Mouse (Mus musculus) left cerebral cortex, adult 8-10 months (tissue): ENCODE data around the gene Olfr1360. TPM values are rescaled to one million over a fixed set of nuclear protein-coding genes. Genes with fewer than 3 reads are reported as not detected.
"Not testable (repeated sequence)": the region's sequence is repeated elsewhere in the genome, so short reads cannot be mapped to it uniquely, and the experiment has no call there.

Source experiments
- DNase-seq, 2 experiments: peaks; one replicate each; pipeline ENCODE4 v3.0.0; 2022; ENCODE audit warnings: low spot score in 2 of 2
- total RNA-seq, 4 experiments: library from RNA; stranded (reverse); gene quantifications; 2 replicates each; pipeline ENCODE4 v1.2.4; 2022

The Olfr1360 gene
- total RNA-seq: not detected

DNA sequence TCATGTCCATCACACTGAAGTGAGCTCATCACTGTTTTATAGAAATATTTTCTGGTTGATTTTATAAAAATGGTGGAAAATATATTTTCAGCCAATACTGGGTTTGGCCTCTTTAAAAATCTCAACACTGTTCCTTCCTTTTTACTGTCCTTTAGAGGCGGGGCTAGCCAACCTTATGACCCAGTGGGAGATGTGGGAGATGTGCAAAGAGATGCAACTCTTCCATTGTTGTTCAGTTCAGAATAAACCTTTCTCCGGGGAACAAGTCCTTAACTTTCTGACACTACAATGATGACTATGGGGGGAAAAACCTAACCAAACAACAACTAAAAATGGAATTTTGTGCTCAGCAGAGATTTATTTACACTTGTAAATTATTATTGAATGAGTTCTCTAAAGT, at the start of gene Olfr1360:
Gene Olfr1360, minus strand, starts transcription at position 101 of the 400 bp plus-strand sequence.
- no peak for DNase-seq

GRCm38 (mm10) chr13:21722993-21723836, 46.0 kb upstream of the Olfr1360 start:
- DNase-seq: no peak

DNA sequence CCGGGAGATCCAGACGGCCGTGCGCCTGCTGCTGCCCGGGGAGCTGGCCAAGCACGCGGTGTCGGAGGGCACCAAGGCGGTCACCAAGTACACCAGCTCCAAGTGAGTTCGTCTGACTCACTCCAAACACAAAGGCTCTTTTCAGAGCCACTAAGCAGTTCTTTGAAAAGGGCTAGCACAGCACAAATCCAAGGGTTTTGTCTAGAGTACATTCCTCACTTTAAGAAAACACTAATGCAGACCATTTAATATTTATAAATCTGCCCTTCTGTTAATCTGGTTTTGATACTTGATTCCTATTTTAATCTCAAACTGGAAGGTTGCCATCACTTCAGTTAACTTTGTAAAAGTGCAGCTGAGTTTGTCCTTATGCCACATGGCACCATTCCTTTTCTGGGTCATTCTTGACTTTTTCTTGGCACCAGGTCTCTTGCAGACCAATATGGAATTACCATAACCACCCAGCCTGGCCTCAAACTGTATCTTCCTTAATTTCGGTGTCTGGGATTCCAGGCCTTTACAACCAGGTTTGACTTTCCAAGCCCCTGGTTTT, 45.2 kb upstream of the Olfr1360 start:
- DNase-seq: no peak

DNA sequence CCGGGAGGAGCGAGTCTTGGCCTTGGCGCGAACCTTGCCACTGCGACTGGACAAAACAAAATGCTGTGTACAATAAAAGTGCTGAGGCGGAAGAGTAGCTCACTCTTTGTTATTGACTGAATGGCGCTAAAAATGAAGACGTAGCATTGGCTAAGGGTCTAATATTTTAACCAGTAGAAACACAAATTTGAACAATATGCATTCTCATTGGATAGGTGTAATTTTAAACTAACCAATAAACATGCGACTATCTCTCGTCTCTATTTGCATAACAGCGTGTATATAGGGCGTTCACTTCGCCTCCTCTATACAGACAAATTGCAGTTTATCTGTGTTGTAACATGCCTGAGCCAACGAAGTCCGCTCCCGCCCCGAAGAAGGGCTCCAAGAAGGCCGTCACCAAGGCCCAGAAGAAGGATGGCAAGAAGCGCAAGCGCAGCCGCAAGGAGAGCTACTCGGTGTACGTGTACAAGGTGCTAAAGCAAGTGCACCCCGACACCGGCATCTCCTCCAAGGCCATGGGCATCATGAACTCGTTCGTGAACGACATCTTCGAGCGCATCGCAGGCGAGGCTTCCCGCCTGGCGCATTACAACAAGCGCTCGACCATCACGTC, 44.7 kb upstream of the Olfr1360 start, which contains the start of gene Hist1h2bm:
Gene Hist1h2bm, plus strand, starts transcription at position 288 of the 616 bp plus-strand sequence.
- peak; percentile 53 to 58 for DNase-seq

DNA sequence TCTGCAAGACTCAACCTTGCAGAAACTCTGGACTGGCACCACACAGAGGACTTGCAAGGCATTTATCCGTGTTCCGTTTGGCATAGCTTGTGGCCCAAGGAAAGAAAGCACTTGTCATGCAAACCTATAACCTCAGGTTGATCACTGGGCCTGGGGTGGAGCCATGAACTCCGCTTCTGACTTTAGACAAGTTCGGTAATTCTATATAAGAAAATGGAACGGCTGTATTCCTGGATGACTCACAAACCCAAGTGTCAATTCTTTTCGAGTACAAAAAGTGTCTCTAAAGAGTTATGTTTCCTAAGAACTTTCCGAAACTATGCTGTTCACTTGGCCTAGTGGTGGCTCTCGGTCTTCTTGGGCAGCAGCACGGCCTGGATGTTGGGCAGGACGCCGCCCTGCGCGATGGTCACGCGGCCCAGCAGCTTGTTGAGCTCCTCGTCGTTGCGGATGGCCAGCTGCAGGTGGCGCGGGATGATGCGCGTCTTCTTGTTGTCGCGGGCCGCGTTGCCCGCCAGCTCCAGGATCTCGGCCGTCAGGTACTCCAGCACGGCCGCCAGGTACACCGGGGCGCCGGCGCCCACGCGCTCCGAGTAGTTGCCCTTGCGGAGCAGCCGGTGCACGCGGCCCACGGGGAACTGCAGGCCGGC, 44.0 kb upstream of the Olfr1360 start:
- not testable (repeated sequence) for DNase-seq

DNA sequence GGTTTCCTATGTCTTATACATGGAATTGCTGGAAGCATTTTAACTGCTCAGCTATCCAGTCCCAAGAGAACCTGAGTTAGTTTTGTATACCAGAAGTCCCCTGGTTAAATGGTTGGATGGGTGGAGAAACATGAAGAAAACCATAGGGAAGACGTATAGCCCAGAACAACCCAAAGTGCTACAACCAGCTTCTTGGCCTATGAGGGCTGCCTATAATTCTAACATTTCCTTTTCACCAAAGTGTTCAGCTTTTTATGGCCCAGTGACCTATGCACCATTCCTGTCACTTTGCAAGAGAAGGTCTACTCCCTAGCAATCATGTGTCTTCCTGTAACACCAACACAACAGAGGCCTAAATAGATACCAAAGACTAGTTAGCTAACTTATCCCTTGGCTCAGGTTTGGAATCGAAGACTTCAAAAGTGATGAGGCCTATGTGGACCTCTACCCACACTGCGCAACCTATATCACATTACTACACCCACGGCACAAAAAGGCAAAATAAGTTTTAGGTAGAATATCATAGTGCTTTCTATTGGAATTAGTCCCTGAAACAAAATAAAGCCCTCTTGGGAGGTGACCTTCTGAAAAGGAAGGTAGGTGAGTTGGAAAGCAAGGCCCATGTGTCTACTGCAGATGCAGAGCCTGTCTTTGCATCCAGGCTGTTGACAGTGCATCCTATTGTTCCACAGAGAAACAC, 41.3 kb upstream of the Olfr1360 start:
- no peak for DNase-seq

DNA sequence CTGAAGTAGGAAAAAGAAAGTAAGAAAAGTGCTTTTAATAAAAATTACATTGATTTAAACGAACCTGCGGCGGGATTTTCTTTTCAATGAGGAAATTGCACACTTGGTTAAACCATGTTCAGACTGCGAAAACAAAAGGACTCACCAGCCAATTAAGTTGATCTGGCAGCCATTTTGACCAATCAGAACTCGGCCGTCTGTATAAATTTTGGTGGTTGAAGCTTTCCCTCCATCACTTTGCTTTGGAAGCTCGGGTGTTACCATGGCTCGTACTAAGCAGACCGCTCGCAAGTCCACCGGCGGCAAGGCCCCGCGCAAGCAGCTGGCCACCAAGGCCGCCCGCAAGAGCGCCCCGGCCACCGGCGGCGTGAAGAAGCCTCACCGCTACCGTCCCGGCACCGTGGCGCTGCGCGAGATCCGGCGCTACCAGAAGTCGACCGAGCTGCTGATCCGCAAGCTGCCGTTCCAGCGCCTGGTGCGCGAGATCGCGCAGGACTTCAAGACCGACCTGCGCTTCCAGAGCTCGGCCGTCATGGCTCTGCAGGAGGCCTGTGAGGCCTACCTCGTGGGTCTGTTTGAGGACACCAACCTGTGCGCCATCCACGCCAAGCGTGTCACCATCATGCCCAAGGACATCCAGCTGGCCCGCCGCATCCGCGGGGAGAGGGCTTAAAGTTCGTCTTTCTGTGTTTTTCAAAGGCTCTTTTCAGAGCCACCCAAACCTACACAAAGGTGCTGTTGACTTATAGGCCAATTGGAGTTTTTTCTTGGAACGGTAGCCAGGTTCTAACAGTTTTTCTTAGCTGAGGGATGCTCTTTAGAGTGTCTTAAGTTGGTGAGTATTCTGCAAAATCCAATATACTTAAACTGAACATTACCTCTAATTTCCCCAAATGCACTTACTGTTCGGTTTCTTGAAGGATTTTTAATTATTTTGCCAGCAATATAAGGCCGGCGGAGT, 40.5 kb upstream of the Olfr1360 start, which contains the start of gene Hist1h3h:
Gene Hist1h3h, plus strand, starts transcription at position 263 of the 961 bp plus-strand sequence.
- peak; percentile 81 to 93 for DNase-seq

DNA sequence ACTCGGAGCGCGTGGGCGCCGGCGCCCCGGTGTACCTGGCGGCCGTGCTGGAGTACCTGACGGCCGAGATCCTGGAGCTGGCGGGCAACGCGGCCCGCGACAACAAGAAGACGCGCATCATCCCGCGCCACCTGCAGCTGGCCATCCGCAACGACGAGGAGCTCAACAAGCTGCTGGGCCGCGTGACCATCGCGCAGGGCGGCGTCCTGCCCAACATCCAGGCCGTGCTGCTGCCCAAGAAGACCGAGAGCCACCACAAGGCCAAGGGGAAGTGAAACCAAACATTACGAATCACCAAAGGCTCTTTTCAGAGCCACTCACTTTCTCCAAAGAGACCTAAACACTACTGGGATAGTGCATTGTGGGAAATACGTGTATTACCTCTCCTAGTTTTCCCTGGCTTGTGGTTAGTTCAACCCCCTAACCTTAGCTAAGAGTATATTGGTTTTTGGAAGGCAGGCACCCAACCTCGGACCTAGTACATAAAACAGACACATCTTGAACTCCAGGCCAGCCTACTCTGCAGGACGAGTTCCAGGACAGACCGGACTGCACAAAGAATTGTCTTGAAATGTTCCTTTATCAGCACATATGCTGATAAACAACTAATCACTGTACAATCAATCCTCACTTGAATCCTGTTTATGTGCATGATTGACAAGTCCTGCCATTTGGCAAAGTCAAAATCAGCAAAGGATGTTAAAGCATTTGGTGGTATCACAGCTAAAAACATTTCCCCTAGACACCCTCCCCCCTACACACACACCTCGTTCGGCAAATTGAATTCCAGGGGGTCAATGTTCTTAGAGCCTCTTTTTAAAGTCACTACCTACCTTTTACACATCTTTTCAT, 39.6 kb upstream of the Olfr1360 start:
- not testable (repeated sequence) for DNase-seq

- peak; percentile 72 to 90 for DNase-seq
Measured at GRCm38 (mm10) chr13:21715864-21716539, 38.8 kb upstream of the Olfr1360 start, which contains the start of the genes Hist1h2bl and Hist1h2ai. Gene Hist1h2bl, minus strand, starts transcription at chr13:21716143. Gene Hist1h2ai, plus strand, starts transcription at chr13:21716422.

- DNase-seq: peak in 1 of 2 experiments; percentile 35
Measured at GRCm38 (mm10) chr13:21715131-21715863, 38.1 kb upstream of the Olfr1360 start.

- DNase-seq: peak in 1 of 2 experiments; percentile 58
Measured at GRCm38 (mm10) chr13:21714725-21715124, 37.5 kb upstream of the Olfr1360 start.

GRCm38 (mm10) chr13:21711698-21712097, 34.5 kb upstream of the Olfr1360 start:
- no peak for DNase-seq

DNA sequence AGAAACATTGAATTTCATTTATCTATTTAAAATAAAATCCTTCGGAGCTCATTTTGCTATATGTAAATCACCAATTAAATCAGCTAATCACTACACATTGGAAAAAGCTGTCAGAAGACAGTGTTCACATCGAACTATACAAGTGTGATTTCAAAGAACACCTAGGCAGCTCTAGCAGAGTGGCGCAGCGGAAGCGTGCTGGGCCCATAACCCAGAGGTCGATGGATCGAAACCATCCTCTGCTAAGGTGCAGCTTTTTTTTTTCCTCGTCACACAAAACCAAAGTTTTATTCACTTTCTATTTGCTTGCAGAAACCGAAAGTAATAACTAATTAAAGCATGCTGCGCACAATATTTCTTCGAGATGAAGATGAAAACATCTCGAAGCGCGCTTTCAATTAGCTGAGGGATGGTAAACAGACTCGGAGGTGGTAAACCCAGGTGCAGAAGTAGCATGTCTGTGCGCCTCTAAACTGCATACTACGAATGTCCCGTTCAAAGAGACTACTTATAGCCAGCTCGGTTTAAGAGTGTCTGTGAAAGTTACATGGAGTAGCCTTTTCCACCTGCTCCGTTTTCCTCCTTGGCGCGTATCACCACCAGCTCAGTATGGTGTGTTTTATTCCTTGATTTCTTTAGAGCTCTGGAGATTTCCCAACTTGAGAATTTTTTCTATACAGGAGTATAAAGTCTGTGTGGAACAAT, 33.8 kb upstream of the Olfr1360 start:
- DNase-seq: peak; percentile 52 to 89

GRCm38 (mm10) chr13:21710031-21710711, 33.0 kb upstream of the Olfr1360 start:
- peak; percentile 72 to 85 for DNase-seq

GRCm38 (mm10) chr13:21706669-21707068, 29.5 kb upstream of the Olfr1360 start:
- no peak for DNase-seq

DNA sequence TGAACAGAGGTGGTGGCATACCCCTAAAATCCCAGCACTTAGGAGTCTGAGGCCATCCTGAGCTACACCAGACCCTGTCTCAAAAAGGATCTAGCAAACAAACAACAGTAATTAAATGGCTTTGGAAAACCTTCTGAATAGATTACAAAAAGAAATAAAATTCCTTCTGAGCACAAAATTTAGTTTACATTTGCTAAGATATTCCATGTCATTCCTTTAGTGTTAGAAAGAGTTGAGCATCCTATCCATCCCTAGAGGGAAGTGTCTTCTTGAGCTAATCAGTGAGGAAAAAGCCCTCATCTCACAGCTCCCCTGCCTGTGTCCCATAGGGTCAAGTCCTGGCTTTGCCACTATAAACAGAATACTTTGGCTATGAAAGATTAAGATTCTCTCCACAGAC, 20.6 kb upstream of the Olfr1360 start, which contains the start of gene Olfr1359:
Gene Olfr1359, plus strand, starts transcription at position 301 of the 400 bp plus-strand sequence.
- no peak for DNase-seq
